Mouse (Mus musculus): ENCODE measurements around the gene Smr3a. TPM values are rescaled to one million over a fixed set of nuclear protein-coding genes. Genes with fewer than 3 reads are reported as not detected.

Gene Smr3a
- not detected in 2 replicates for polyA plus RNA-seq (2012; rRNA removed)

DNA sequence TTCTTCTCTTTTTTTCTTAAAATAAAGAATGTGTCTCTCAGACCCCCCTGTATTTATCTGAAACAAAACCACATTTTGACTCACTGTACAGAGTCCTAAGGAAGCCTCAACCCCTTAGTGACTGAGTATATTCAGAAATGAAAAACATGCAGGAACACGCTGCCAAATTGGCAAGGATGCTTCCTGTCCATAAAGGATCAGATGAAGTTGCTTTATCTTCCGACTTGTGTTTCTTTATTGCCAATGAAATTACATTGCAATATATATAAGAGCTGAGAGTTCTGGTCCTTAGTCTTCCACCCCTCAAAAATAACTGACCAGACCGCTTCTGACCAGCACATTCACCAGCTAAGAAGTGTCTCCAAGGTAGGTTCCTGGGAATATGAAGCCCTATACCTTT is at the start of gene Smr3a:
TSS of gene Smr3a (plus strand) at position 301 of the 400 bp plus-strand sequence.

DNA sequence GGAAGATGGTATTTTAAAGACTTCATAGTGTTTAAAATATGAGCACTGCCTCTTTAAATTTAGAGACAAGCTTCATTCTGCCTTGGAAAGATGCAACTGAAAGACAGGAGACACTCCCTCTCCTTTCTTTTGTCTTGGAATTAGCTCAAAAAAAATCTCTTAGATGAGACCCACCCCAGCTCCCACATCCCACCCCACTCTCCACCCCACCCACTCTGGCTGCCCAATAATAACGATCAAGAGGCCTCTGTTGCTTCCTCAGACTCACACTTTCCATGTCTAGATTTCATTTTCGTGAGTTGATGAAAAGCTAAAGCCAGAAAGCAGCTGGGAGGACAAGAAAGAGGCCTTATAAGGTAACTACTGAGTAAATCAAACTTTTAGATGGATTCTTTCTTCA is 33.1 kb upstream of the Smr3a start, which contains the start of the genes 2310003L06Rik and Gm28434:
TSS of gene 2310003L06Rik (plus strand) at position 259 of the 400 bp plus-strand sequence.
TSS of gene Gm28434 (plus strand) at position 317 of the 400 bp plus-strand sequence.

DNA sequence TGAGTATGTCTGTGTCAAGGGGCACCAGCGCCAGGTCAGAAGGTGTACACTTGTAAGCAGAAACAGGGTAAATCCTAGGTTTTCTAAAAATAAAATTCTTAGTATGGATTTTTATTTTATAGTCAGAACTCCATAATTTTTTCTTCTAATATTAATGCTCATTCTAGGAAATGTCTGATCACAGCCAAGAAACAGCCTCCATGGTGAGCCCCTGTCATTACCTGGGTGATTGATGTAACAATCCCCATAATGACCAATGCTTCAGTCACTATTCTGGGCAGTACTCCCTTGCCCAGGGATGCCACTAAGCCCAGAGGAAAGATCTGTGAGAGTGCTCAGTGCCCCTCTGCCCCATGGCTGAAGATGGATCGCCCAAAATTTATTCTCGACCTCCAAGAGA is 23.2 kb upstream of the Smr3a start, which contains the start of gene Cabs1:
TSS of gene Cabs1 (plus strand) at position 301 of the 400 bp plus-strand sequence.

Other genes starting within 250 kb of the Smr3a start
- not detected in 2 replicates for gene Csn1s2a, start 228.0 kb upstream of the Smr3a start, polyA plus RNA-seq (2012; rRNA removed)
- not detected in 2 replicates for gene Csn1s2b, start 194.5 kb upstream of the Smr3a start, polyA plus RNA-seq (2012; rRNA removed)
- not detected in 2 replicates for gene Prr27, start 176.9 kb upstream of the Smr3a start, polyA plus RNA-seq (2012; rRNA removed)
- not detected in 2 replicates for gene Odam, start 117.5 kb upstream of the Smr3a start, polyA plus RNA-seq (2012; rRNA removed)
- gene Csn3, start 77.0 kb upstream of the Smr3a start, polyA plus RNA-seq (2012; rRNA removed) = not detected in 2 replicates
- gene 2310003L06Rik, start 33.1 kb upstream of the Smr3a start, polyA plus RNA-seq (2012; rRNA removed) = not detected in 2 replicates
- gene Gm28434, start 33.0 kb upstream of the Smr3a start, polyA plus RNA-seq (2012; rRNA removed) = not detected in 2 replicates
- gene Cabs1, start 23.1 kb upstream of the Smr3a start, polyA plus RNA-seq (2012; rRNA removed) = not detected in 2 replicates
- gene Smr2, start 84.0 kb downstream of the Smr3a start, polyA plus RNA-seq (2012; rRNA removed) = not detected in 2 replicates
- gene Gm11116, start 109.0 kb downstream of the Smr3a start, polyA plus RNA-seq (2012; rRNA removed) = not detected in 2 replicates
- not detected in 2 replicates for gene Gm11115, start 151.6 kb downstream of the Smr3a start, polyA plus RNA-seq (2012; rRNA removed)